In the genomic region with DNA sequence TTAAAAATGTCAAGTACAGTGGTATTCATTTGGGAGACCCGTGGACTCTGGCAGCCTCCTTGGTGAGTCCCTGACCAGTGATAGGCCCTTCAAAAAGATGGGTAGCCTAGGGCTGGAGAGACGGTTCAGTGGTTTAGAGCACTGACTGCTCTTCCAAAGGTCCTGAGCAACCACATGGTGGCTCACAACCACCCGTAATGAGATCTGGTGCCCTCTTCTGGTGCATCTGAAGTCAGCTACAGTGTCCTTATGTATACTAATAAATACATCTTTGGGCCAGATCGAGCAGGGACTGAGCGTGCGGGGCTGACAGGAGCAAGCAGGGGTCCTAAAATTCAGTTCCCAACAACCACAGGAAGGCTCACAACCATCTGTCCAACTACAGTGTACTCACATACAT, we compare ENCODE assay signal across 10 mouse cellular contexts. TPM values are rescaled to one million over a fixed set of nuclear protein-coding genes. Genes with fewer than 3 reads are reported as not detected.
A peak's percentile ranks its signal among the peaks of the same experiment; 100 is the strongest.
DNase-seq lines count a peak whose midpoint lies in the region; ATAC-seq and TF ChIP-seq lines count a peak whose summit lies in the region.
"Had no signal": no experiment of that assay in that cellular context is flagged by ENCODE, and none has a peak within 500 bp of the region (broad histone marks: within the 10 kb centered on the region; RNA-seq: fewer than 3 reads in every experiment).

No protein-coding gene starts in this region.

- peak in 1 of 2 experiments; percentile 28 for DNase-seq in heart, adult 2 months
- no peak for DNase-seq in heart, adult 8-10 months (ENCODE audit: low spot score)
- DNase-seq in CD4-positive helper T cell, adult 2 months (ENCODE audit: low read depth, low spot score): peak; percentile 51
- peak; percentile 52 for DNase-seq in lung, postnatal 10 days
- DNase-seq in embryonic facial prominence, embryonic 10.5 days (ENCODE audit: low spot score): no peak
- no peak for DNase-seq in forebrain, embryonic 10.5 days (ENCODE audit: extremely low spot score, low spot score)

- H3K4me3 ChIP-seq in heart, adult 2 months: no peak overlapping the region
- H3K4me3 ChIP-seq in bone marrow, adult 2 months (replicated peaks; ENCODE audit: control insufficient read depth, low read depth, low read length): no peak overlapping the region
- H3K4me3 ChIP-seq in embryonic facial prominence, embryonic 10.5 days: no peak overlapping the region
- no peak overlapping the region for H3K4me3 ChIP-seq in forebrain, embryonic 10.5 days
- H3K4me3 ChIP-seq: lung, embryonic 15.5 days had no signal

- no peak overlapping the region for H3K9ac ChIP-seq in heart, adult 2 months (ENCODE audit: low read depth, low read length)
- H3K9ac ChIP-seq: lung, embryonic 15.5 days had no signal

- intact Hi-C loops in heart, adult 2 months (cut with DNase I): no loop called here

- no peak for TF ChIP-seq POLR2A in heart, adult 2 months (IDR thresholded peaks at IDR 0.05; ENCODE audit: insufficient read depth, low read depth, low read length)
- no peak for TF ChIP-seq POLR2A in bone marrow, adult 2 months (IDR thresholded peaks at IDR 0.05; ENCODE audit: borderline replicate concordance, control insufficient read depth, low read depth, low read length)

- no peaks in the 10 kb centered on the region for H3K9me3 ChIP-seq in embryonic facial prominence, embryonic 10.5 days
- H3K9me3 ChIP-seq in forebrain, embryonic 10.5 days: no peaks in the 10 kb centered on the region
- H3K9me3 ChIP-seq: lung, embryonic 15.5 days had no signal

- H3K36me3 ChIP-seq in heart, adult 2 months (ENCODE audit: control insufficient read depth, insufficient read depth, low read length): no peaks in the 10 kb centered on the region
- no peaks in the 10 kb centered on the region for H3K36me3 ChIP-seq in embryonic facial prominence, embryonic 10.5 days (replicated peaks)
- no peaks in the 10 kb centered on the region for H3K36me3 ChIP-seq in forebrain, embryonic 10.5 days (replicated peaks)
- H3K36me3 ChIP-seq: lung, embryonic 15.5 days had no signal

- no peak overlapping the region for H3K27ac ChIP-seq in heart, adult 2 months
- no peak overlapping the region for H3K27ac ChIP-seq in bone marrow, adult 2 months (ENCODE audit: control insufficient read depth, insufficient read depth, low read depth, low read length, poor library complexity)
- H3K27ac ChIP-seq in embryonic facial prominence, embryonic 10.5 days (replicated peaks): no peak overlapping the region
- H3K27ac ChIP-seq in forebrain, embryonic 10.5 days: no peak overlapping the region
- H3K27ac ChIP-seq: lung, embryonic 15.5 days had no signal

- ATAC-seq in frontal cortex, adult (ENCODE audit: low TSS enrichment): no peak

- no peak for TF ChIP-seq EP300 in heart, adult 2 months (IDR thresholded peaks at IDR 0.05; ENCODE audit: insufficient read depth, low read depth, low read length)

- no peaks in the 10 kb centered on the region for H3K27me3 ChIP-seq in heart, adult 2 months (ENCODE audit: control insufficient read depth, insufficient read depth, low read length)
- H3K27me3 ChIP-seq in embryonic facial prominence, embryonic 10.5 days (replicated peaks; ENCODE audit: low read depth, poor library complexity, severe bottlenecking): no peaks in the 10 kb centered on the region
- no peaks in the 10 kb centered on the region for H3K27me3 ChIP-seq in forebrain, embryonic 10.5 days (ENCODE audit: poor library complexity, severe bottlenecking)
- H3K27me3 ChIP-seq: lung, embryonic 15.5 days had no signal

- WGBS in heart, adult 2 months: 40% methylated on average over 6 of the region's 6 CpGs
- 8% methylated on average over 6 of the region's 6 CpGs for WGBS in bone marrow, adult 2 months
- WGBS in embryonic facial prominence, embryonic 10.5 days: 48% methylated on average over 6 of the region's 6 CpGs
- WGBS in forebrain, embryonic 10.5 days: 48% methylated on average over 6 of the region's 6 CpGs

- TF ChIP-seq CTCF in heart, adult 2 months (IDR thresholded peaks at IDR 0.05): peak; percentile 69
- TF ChIP-seq CTCF in bone marrow, adult 2 months (IDR thresholded peaks at IDR 0.05; ENCODE audit: control insufficient read depth, insufficient read depth, low read length): peak; percentile 45; the same call in 1 of the 2 replicates

- no peaks in the 10 kb centered on the region for H3K79me2 ChIP-seq in heart, adult 2 months (replicated peaks; ENCODE audit: control insufficient read depth, insufficient read depth, low read length)

- peaks cover 3% of the 10 kb centered on the region; the same call in 1 of the 2 replicates for H3K4me1 ChIP-seq in heart, adult 2 months (ENCODE audit: control insufficient read depth, insufficient read depth, low read length)
- no peaks in the 10 kb centered on the region; the same call in 1 of the 2 replicates for H3K4me1 ChIP-seq in bone marrow, adult 2 months (ENCODE audit: control insufficient read depth, insufficient read depth, low read length)
- H3K4me1 ChIP-seq in embryonic facial prominence, embryonic 10.5 days: peaks cover 5% of the 10 kb centered on the region
- H3K4me1 ChIP-seq in forebrain, embryonic 10.5 days: no peaks in the 10 kb centered on the region
- H3K4me1 ChIP-seq: lung, embryonic 15.5 days had no signal

RNA-seq across cellular contexts. Expression of a gene that starts 13.0 kb away (rescaled TPM):
- under 1 TPM; 0.37 to 0.43 TPM for total RNA-seq in heart, adult 2 months (2021)
- 0.39 and 1.5 TPM in 2 replicates for polyA plus RNA-seq in heart, adult 2 months (2012; rRNA removed)
- total RNA-seq in heart, adult 8-10 months (2022): under 1 TPM; 0.14 to 0.44 (median 0.29) TPM
- 0.85 TPM in 1 of 2 replicates, not detected in the other for polyA plus RNA-seq in bone marrow, adult 2 months (2011; ENCODE audit: insufficient read depth, insufficient read length, low replicate concordance, missing spikeins)
- polyA plus RNA-seq in embryonic facial prominence, embryonic 10.5 days (2016; fragmentation: Nextera tagmentation; extraction: Ambion mirVana): 0.82 and 1.4 TPM in 2 replicates
- polyA plus RNA-seq in forebrain, embryonic 10.5 days (2016; fragmentation: Nextera tagmentation; extraction: Ambion mirVana): 1.1 and 2.0 TPM in 2 replicates

RNA-seq across cellular contexts. Expression of a gene that starts 13.0 kb away (rescaled TPM):
- total RNA-seq in heart, adult 2 months (2021): not detected
- not detected in 2 replicates for polyA plus RNA-seq in heart, adult 2 months (2012; rRNA removed)
- not detected for total RNA-seq in heart, adult 8-10 months (2022)
- polyA plus RNA-seq in bone marrow, adult 2 months (2011; ENCODE audit: insufficient read depth, insufficient read length, low replicate concordance, missing spikeins): 0.41 TPM in 1 of 2 replicates, not detected in the other
- polyA plus RNA-seq in embryonic facial prominence, embryonic 10.5 days (2016; fragmentation: Nextera tagmentation; extraction: Ambion mirVana): 0.16 and 0.19 TPM in 2 replicates
- not detected in 2 replicates for polyA plus RNA-seq in forebrain, embryonic 10.5 days (2016; fragmentation: Nextera tagmentation; extraction: Ambion mirVana)
- polyA plus RNA-seq: lung, embryonic 15.5 days had no signal

RNA-seq across cellular contexts. Expression of a gene that starts 13.1 kb away (rescaled TPM):
- under 1 TPM; 0.34 to 0.91 TPM for total RNA-seq in heart, adult 2 months (2021)
- polyA plus RNA-seq in heart, adult 2 months (2012; rRNA removed): 0.53 and 0.80 TPM in 2 replicates
- total RNA-seq in heart, adult 8-10 months (2022): under 1 TPM; 0.57 to 0.82 (median 0.73) TPM
- 0.70 TPM in 1 of 2 replicates, not detected in the other for polyA plus RNA-seq in bone marrow, adult 2 months (2011; ENCODE audit: insufficient read depth, insufficient read length, low replicate concordance, missing spikeins)
- 2.3 and 2.4 TPM in 2 replicates for polyA plus RNA-seq in embryonic facial prominence, embryonic 10.5 days (2016; fragmentation: Nextera tagmentation; extraction: Ambion mirVana)
- 1.2 and 1.7 TPM in 2 replicates for polyA plus RNA-seq in forebrain, embryonic 10.5 days (2016; fragmentation: Nextera tagmentation; extraction: Ambion mirVana)

RNA-seq across cellular contexts. Expression of a gene that starts 13.2 kb away (rescaled TPM):
- 1,000 to 10,000 TPM; 2,451 to 2,926 TPM for total RNA-seq in heart, adult 2 months (2021)
- 1,535 and 1,905 TPM in 2 replicates for polyA plus RNA-seq in heart, adult 2 months (2012; rRNA removed)
- total RNA-seq in heart, adult 8-10 months (2022): 1,000 to 10,000 TPM; 2,591 to 2,839 (median 2,740) TPM
- polyA plus RNA-seq in bone marrow, adult 2 months (2011; ENCODE audit: insufficient read depth, insufficient read length, low replicate concordance, missing spikeins): 161 and 271 TPM in 2 replicates
- polyA plus RNA-seq in embryonic facial prominence, embryonic 10.5 days (2016; fragmentation: Nextera tagmentation; extraction: Ambion mirVana): 525 and 531 TPM in 2 replicates
- 590 and 612 TPM in 2 replicates for polyA plus RNA-seq in forebrain, embryonic 10.5 days (2016; fragmentation: Nextera tagmentation; extraction: Ambion mirVana)

RNA-seq across cellular contexts. Expression of a gene that starts 20.9 kb away (rescaled TPM):
- not detected for total RNA-seq in heart, adult 2 months (2021)
- not detected in 2 replicates for polyA plus RNA-seq in heart, adult 2 months (2012; rRNA removed)
- not detected for total RNA-seq in heart, adult 8-10 months (2022)
- polyA plus RNA-seq in bone marrow, adult 2 months (2011; ENCODE audit: insufficient read depth, insufficient read length, low replicate concordance, missing spikeins): not detected in 2 replicates
- polyA plus RNA-seq in embryonic facial prominence, embryonic 10.5 days (2016; fragmentation: Nextera tagmentation; extraction: Ambion mirVana): not detected in 2 replicates
- 0.32 TPM in 1 of 2 replicates, not detected in the other for polyA plus RNA-seq in forebrain, embryonic 10.5 days (2016; fragmentation: Nextera tagmentation; extraction: Ambion mirVana)
- polyA plus RNA-seq: heart, embryonic 14.5 days; lung, embryonic 15.5 days had no signal

Comparison
In these comparisons a context has a peak if more than half of its experiments do, and no peak if none do; other contexts are left out.
1. DNase-seq: peak in CD4-positive helper T cell, adult 2 months (single experiment) and lung, postnatal 10 days (single experiment); none in heart, adult 8-10 months (single experiment), embryonic facial prominence, embryonic 10.5 days (single experiment) and forebrain, embryonic 10.5 days (single experiment).